Mouse (Mus musculus) activated CD4-positive, CD25-positive, alpha-beta regulatory T cell (primary cell): ENCODE results near the gene Polr3f. TPM values are rescaled to one million over a fixed set of nuclear protein-coding genes. Genes with fewer than 3 reads are reported as not detected.

Experiments used
- polyA plus RNA-seq, 2 experiments: library from polyadenylated mRNA; unstranded; fragments of 100-300 nt; shearing (Covaris generic); gene quantifications; one replicate each; pipeline ENCODE4 v1.2.1; 2017

The Polr3f gene
- 10 to 100 TPM; 24.7 to 27.9 TPM for polyA plus RNA-seq

GRCm38 (mm10) chr2:144526981-144527820 lies at the start of gene Polr3f, which contains the start of gene Dzank1:
Gene Polr3f, plus strand, starts transcription at chr2:144527718.
Gene Dzank1, minus strand, starts transcription at chr2:144527414.

GRCm38 (mm10) chr2:144550529-144550928 lies 23.0 kb downstream of the Polr3f start, which contains the start of gene Rbbp9:
Gene Rbbp9, minus strand, starts transcription at chr2:144550869.

GRCm38 (mm10) chr2:144555820-144556552 lies 28.5 kb downstream of the Polr3f start, which contains the start of gene Sec23b:
Gene Sec23b, plus strand, starts transcription at chr2:144556229.

Other genes with a start within 250 kb of the Polr3f start
- gene Ovol2, start 195.6 kb upstream of the Polr3f start, polyA plus RNA-seq: under 1 TPM in 1 of 2 experiments, not detected in 1; 0.18 TPM
- 10 to 100 TPM; 23.4 to 24.7 TPM for gene Kat14, start 158.7 kb upstream of the Polr3f start, polyA plus RNA-seq
- gene Pet117, start 158.7 kb upstream of the Polr3f start, polyA plus RNA-seq: 1 to 10 TPM; 2.4 to 5.4 TPM
- under 1 TPM; 0.36 to 0.43 TPM for gene Dzank1, start 304 bp upstream of the Polr3f start, polyA plus RNA-seq
- gene Rbbp9, start 23.2 kb downstream of the Polr3f start, polyA plus RNA-seq: 10 to 100 TPM in 1 of 2 experiments, 1 to 10 TPM in 1; 8.4 to 10.3 TPM
- gene Sec23b, start 28.5 kb downstream of the Polr3f start, polyA plus RNA-seq: 10 to 100 TPM; 69.0 to 92.1 TPM
- gene Smim26, start 66.3 kb downstream of the Polr3f start, polyA plus RNA-seq: 10 to 100 TPM; 20.3 to 34.8 TPM
- gene Dtd1, start 72.2 kb downstream of the Polr3f start, polyA plus RNA-seq: 10 to 100 TPM; 52.7 to 57.9 TPM